ENCODE assay signal across 9 mouse cellular contexts in the genomic region with DNA sequence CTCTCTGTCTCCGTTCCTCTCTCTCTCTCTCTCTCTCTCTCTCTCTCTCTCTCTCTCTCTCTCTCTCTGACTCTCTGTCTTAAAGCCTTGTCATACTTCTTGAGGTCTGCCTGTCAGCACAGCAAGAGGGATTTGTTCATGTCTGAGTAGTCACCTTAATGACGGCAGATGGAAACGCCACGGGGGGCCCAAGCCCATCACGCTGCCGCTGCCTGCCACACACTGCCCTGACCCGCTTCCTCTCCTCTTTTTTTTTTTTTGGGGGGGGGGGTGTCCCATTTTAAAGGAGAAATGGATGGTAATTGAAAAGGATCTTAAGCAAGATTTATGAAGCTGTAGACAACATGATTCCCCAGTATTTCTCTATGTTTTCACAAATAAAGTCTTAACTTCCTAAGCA.
A peak's percentile ranks its signal among the peaks of the same experiment; 100 is the strongest.
DNase-seq lines count a peak whose midpoint lies in the region; ATAC-seq lines count a peak whose summit lies in the region.
"Had no signal": no experiment of that assay in that cellular context is flagged by ENCODE, and none has a peak within 500 bp of the region (broad histone marks: within the 10 kb centered on the region; RNA-seq: fewer than 3 reads in every experiment).

No protein-coding gene starts in this region.

- H3K27me3 ChIP-seq in limb, embryonic 12.5 days = peaks cover 18% of the 10 kb centered on the region
- peaks cover 34% of the 10 kb centered on the region for H3K27me3 ChIP-seq in limb, embryonic 10.5 days (ENCODE audit: low read depth, poor library complexity, severe bottlenecking)
- peaks cover 20% of the 10 kb centered on the region for H3K27me3 ChIP-seq in embryonic facial prominence, embryonic 14.5 days (replicated peaks; ENCODE audit: control insufficient read depth, insufficient read depth, low read length)
- H3K27me3 ChIP-seq in hindbrain, embryonic 16.5 days (replicated peaks; ENCODE audit: control insufficient read depth, insufficient read depth, low read length) = no peaks in the 10 kb centered on the region

- no peak overlapping the region for H3K27ac ChIP-seq in limb, embryonic 12.5 days
- H3K27ac ChIP-seq in limb, embryonic 10.5 days = no peak overlapping the region
- no peak overlapping the region for H3K27ac ChIP-seq in embryonic facial prominence, embryonic 14.5 days (replicated peaks; ENCODE audit: low read depth, low read length)
- H3K27ac ChIP-seq in hindbrain, embryonic 16.5 days (ENCODE audit: low read depth, low read length) = no peak overlapping the region
- H3K27ac ChIP-seq: stomach, postnatal 0 days had no signal

- no peak for DNase-seq in limb, embryonic 10.5 days (ENCODE audit: low spot score)
- DNase-seq in embryonic facial prominence, embryonic 14.5 days (ENCODE audit: low spot score) = peak; percentile 68
- peak; percentile 94 for DNase-seq in retina, postnatal 1 day
- DNase-seq in natural killer cell, adult 2 months (ENCODE audit: low spot score in 2 of 2) = no peak
- no peak for DNase-seq in testis, postnatal 10 days (ENCODE audit: low spot score)
- no peak for DNase-seq in heart, postnatal 25 days (ENCODE audit: low spot score)

- no peak for ATAC-seq in limb, embryonic 12.5 days (ENCODE audit: insufficient number of reproducible peaks, insufficient read depth, low FRiP score, low TSS enrichment, low read depth)
- ATAC-seq in embryonic facial prominence, embryonic 14.5 days (ENCODE audit: low read depth) = peak; percentile 30; the same call in 1 of the 2 replicates
- ATAC-seq in hindbrain, embryonic 16.5 days = peak; percentile 69

- no peaks in the 10 kb centered on the region for H3K36me3 ChIP-seq in limb, embryonic 12.5 days
- H3K36me3 ChIP-seq in limb, embryonic 10.5 days = no peaks in the 10 kb centered on the region
- no peaks in the 10 kb centered on the region for H3K36me3 ChIP-seq in embryonic facial prominence, embryonic 14.5 days (ENCODE audit: control insufficient read depth, insufficient read depth, low read length)
- H3K36me3 ChIP-seq in hindbrain, embryonic 16.5 days (ENCODE audit: control insufficient read depth, insufficient read depth, low read length) = no peaks in the 10 kb centered on the region

- no peak overlapping the region for H3K9ac ChIP-seq in limb, embryonic 12.5 days (replicated peaks)
- no peak overlapping the region for H3K9ac ChIP-seq in embryonic facial prominence, embryonic 14.5 days (ENCODE audit: low read depth, low read length)
- H3K9ac ChIP-seq in hindbrain, embryonic 16.5 days (ENCODE audit: low read depth, low read length) = no peak overlapping the region

- no peak overlapping the region for H3K4me3 ChIP-seq in limb, embryonic 12.5 days (replicated peaks)
- no peak overlapping the region for H3K4me3 ChIP-seq in limb, embryonic 10.5 days
- no peak overlapping the region for H3K4me3 ChIP-seq in embryonic facial prominence, embryonic 14.5 days (ENCODE audit: low read depth, low read length)
- H3K4me3 ChIP-seq in hindbrain, embryonic 16.5 days (ENCODE audit: low read length) = peak overlapping the region; percentile 11; the same call in 1 of the 2 replicates

- peaks cover 2% of the 10 kb centered on the region for H3K9me3 ChIP-seq in limb, embryonic 12.5 days
- H3K9me3 ChIP-seq in limb, embryonic 10.5 days (replicated peaks) = no peaks in the 10 kb centered on the region
- peaks cover 2% of the 10 kb centered on the region; the same call in 1 of the 2 replicates for H3K9me3 ChIP-seq in embryonic facial prominence, embryonic 14.5 days (ENCODE audit: control insufficient read depth, low read length)
- no peaks in the 10 kb centered on the region for H3K9me3 ChIP-seq in hindbrain, embryonic 16.5 days (ENCODE audit: control insufficient read depth, low read length)

- WGBS in limb, embryonic 12.5 days = 21% methylated on average over 7 of the region's 7 CpGs
- WGBS in limb, embryonic 10.5 days = 23% methylated on average over 7 of the region's 7 CpGs
- 18% methylated on average over 7 of the region's 7 CpGs for WGBS in embryonic facial prominence, embryonic 14.5 days
- 7% methylated on average over 7 of the region's 7 CpGs for WGBS in hindbrain, embryonic 16.5 days

- intact Hi-C loops in heart, postnatal 25 days (cut with DNase I) = loop anchor here (10.0 kb wide), 3 partner anchors 580 to 760 kb away; no protein-coding TSS in a partner anchor

- H3K4me1 ChIP-seq in limb, embryonic 12.5 days (replicated peaks) = peaks cover 6% of the 10 kb centered on the region; the same call in 1 of the 2 replicates
- H3K4me1 ChIP-seq in limb, embryonic 10.5 days = peaks cover 14% of the 10 kb centered on the region
- 0 out of 2 replicates have a peak, but pooled peaks cover 4% of the 10 kb centered on the region for H3K4me1 ChIP-seq in embryonic facial prominence, embryonic 14.5 days (ENCODE audit: control insufficient read depth, insufficient read depth, low read length)
- peaks cover 13% of the 10 kb centered on the region for H3K4me1 ChIP-seq in hindbrain, embryonic 16.5 days (ENCODE audit: control insufficient read depth, insufficient read depth, low read depth, low read length)

- H3K4me2 ChIP-seq in limb, embryonic 12.5 days = peak overlapping the region; percentile 82; the same call in 1 of the 2 replicates
- H3K4me2 ChIP-seq in embryonic facial prominence, embryonic 14.5 days (ENCODE audit: low read depth, low read length) = peak overlapping the region; percentile 72
- peak overlapping the region; percentile 67 for H3K4me2 ChIP-seq in hindbrain, embryonic 16.5 days (ENCODE audit: low read length)

Comparison
In these comparisons a context has a peak if more than half of its experiments do, and no peak if none do; other contexts are left out.
1. DNase-seq: peak in embryonic facial prominence, embryonic 14.5 days (single experiment) and retina, postnatal 1 day (single experiment); none in limb, embryonic 10.5 days (single experiment), natural killer cell, adult 2 months (0 of 2), testis, postnatal 10 days (single experiment) and heart, postnatal 25 days (single experiment).
2. Peak in every context shown above with its lines, with median percentiles within 50 percentile points of each other: H3K4me2 ChIP-seq.